Mouse (Mus musculus) kidney, postnatal 25 days (tissue): ENCODE data around the gene Glrx3.
"Not testable (repeated sequence)": the region's sequence is repeated elsewhere in the genome, so short reads cannot be mapped to it uniquely, and the experiment has no call there.

ENCODE experiments used
- DNase-seq, 2 experiments: peaks; one replicate each; pipeline ENCODE4 v3.0.0; 2021; ENCODE audit warnings: mixed read lengths in 2 of 2

Glrx3 gene

GRCm38 (mm10) chr7:137437440-137438178 lies at the start of gene Glrx3:
TSS of gene Glrx3 (plus strand) at chr7:137437614.
- DNase-seq = peak; percentile 98

GRCm38 (mm10) chr7:137387863-137388262 lies 49.6 kb upstream of the Glrx3 start:
- no peak for DNase-seq

- peak in 1 of 2 experiments; percentile 12 for DNase-seq
Measured at GRCm38 (mm10) chr7:137395421-137395820, 42.0 kb upstream of the Glrx3 start.

GRCm38 (mm10) chr7:137397361-137397910 lies 40.0 kb upstream of the Glrx3 start:
- peak in 1 of 2 experiments; percentile 10 for DNase-seq

GRCm38 (mm10) chr7:137398973-137399372 lies 38.4 kb upstream of the Glrx3 start:
- no peak for DNase-seq

- peak in 1 of 2 experiments; percentile 6 for DNase-seq
Measured at GRCm38 (mm10) chr7:137404146-137404545, 33.3 kb upstream of the Glrx3 start.

- peak in 1 of 2 experiments; percentile 34 for DNase-seq
Measured at GRCm38 (mm10) chr7:137407428-137408058, 29.9 kb upstream of the Glrx3 start.

GRCm38 (mm10) chr7:137410337-137411197 lies 26.8 kb upstream of the Glrx3 start, which contains the start of gene 9430038I01Rik:
TSS of gene 9430038I01Rik (minus strand) at chr7:137410762.
- DNase-seq = peak; percentile 98 to 100

GRCm38 (mm10) chr7:137414710-137415109 lies 22.7 kb upstream of the Glrx3 start:
- DNase-seq = no peak

- no peak for DNase-seq
Measured at GRCm38 (mm10) chr7:137420550-137420949, 16.9 kb upstream of the Glrx3 start.

- no peak for DNase-seq
Measured at GRCm38 (mm10) chr7:137421236-137421635, 16.2 kb upstream of the Glrx3 start.

GRCm38 (mm10) chr7:137426693-137427092 lies 10.7 kb upstream of the Glrx3 start:
- no peak for DNase-seq

GRCm38 (mm10) chr7:137431769-137432603 lies 5.4 kb upstream of the Glrx3 start:
- peak; percentile 21 to 49 for DNase-seq

- DNase-seq = no peak
Measured at GRCm38 (mm10) chr7:137436901-137437300, 513 bp upstream of the Glrx3 start.

GRCm38 (mm10) chr7:137438179-137438550 lies 751 bp downstream of the Glrx3 start:
- DNase-seq = no peak

GRCm38 (mm10) chr7:137438962-137439361 lies 1.5 kb downstream of the Glrx3 start:
- DNase-seq = not testable (repeated sequence)

GRCm38 (mm10) chr7:137442951-137443350 lies 5.5 kb downstream of the Glrx3 start:
- DNase-seq = no peak

- DNase-seq = no peak
Measured at GRCm38 (mm10) chr7:137445321-137445720, 7.9 kb downstream of the Glrx3 start.

GRCm38 (mm10) chr7:137461396-137461795 lies 24.0 kb downstream of the Glrx3 start:
- DNase-seq = no peak

GRCm38 (mm10) chr7:137468174-137468573 lies 30.8 kb downstream of the Glrx3 start:
- DNase-seq = peak; percentile 47 to 52

- DNase-seq = no peak
Measured at GRCm38 (mm10) chr7:137471431-137472120, 34.2 kb downstream of the Glrx3 start.
